Mouse (Mus musculus) ES-E14 (cell line): ENCODE measurements at regions not wholly inside any gene's neighbourhood (a gene's known extent, or its start where the extent isn't known, plus 50 kb on each side); places are given as distances from the start of the nearest gene placed in this dataset.

Source experiments
- DNase-seq: peaks from one replicate; pipeline ENCODE4 v3.0.0-alpha.2; 2013; ENCODE audit warnings: low read depth, low spot score
- H3K27ac ChIP-seq: 2 replicates; pipeline ENCODE4 v1.5.1; 2012; ENCODE audit warnings: low read depth, mild to moderate bottlenecking, low read length, moderate library complexity, mixed read lengths; ENCODE audit not compliant: poor library complexity, insufficient read depth, severe bottlenecking
- H3K36me3 ChIP-seq: 2 replicates; pipeline ENCODE4 v1.6.1; 2012; ENCODE audit warnings: mild to moderate bottlenecking, low read length, moderate library complexity, mixed read lengths; ENCODE audit not compliant: control insufficient read depth, poor library complexity, insufficient read depth, severe bottlenecking
- H3K4me1 ChIP-seq, 2 experiments: fragments of 150-350 bp in 1 of 2; sonication (generic) in 1 of 2; 2 replicates each; pipeline ENCODE4 v1.6.1; 2012; ENCODE audit warnings: low read length in 2 of 2, mild to moderate bottlenecking in 1 of 2, mixed read lengths in 1 of 2; ENCODE audit not compliant: control insufficient read depth in 2 of 2, insufficient read depth in 2 of 2, poor library complexity in 1 of 2
- H3K4me3 ChIP-seq, 2 experiments: fragments of 150-350 bp in 1 of 2; sonication (generic) in 1 of 2; 2 replicates each; pipeline ENCODE4 v1.5.1; 2012; ENCODE audit warnings: low read length in 2 of 2, low read depth in 1 of 2, mild to moderate bottlenecking in 1 of 2, mixed read lengths in 1 of 2; ENCODE audit not compliant: insufficient read depth in 1 of 2, poor library complexity in 1 of 2, severe bottlenecking in 1 of 2
- H3K9ac ChIP-seq: 2 replicates; pipeline ENCODE4 v1.6.1; 2012; ENCODE audit warnings: low read depth, mild to moderate bottlenecking, low read length, mixed read lengths; ENCODE audit not compliant: poor library complexity, insufficient read depth, severe bottlenecking
- H3K9me3 ChIP-seq: fragments of 150-350 bp; sonication (generic); 2 replicates; pipeline ENCODE4 v1.6.1; 2012; ENCODE audit warnings: low read depth, mild to moderate bottlenecking, low read length; ENCODE audit not compliant: control insufficient read depth, insufficient read depth
- CHD2 ChIP-seq: IDR thresholded peaks from 2 replicates; pipeline ENCODE4 v1.6.1; 2014; ENCODE audit warnings: mild to moderate bottlenecking, low read depth, low read length, inconsistent platforms
- HCFC1 ChIP-seq: IDR thresholded peaks from 2 replicates; pipeline ENCODE4 v1.6.1; 2012; ENCODE audit warnings: low read length, inconsistent platforms, borderline replicate concordance; ENCODE audit not compliant: insufficient read depth
- MAFK ChIP-seq: IDR thresholded peaks from 2 replicates; pipeline ENCODE4 v1.6.1; 2014; ENCODE audit warnings: mild to moderate bottlenecking, low read depth, low read length, inconsistent platforms; ENCODE audit not compliant: insufficient read depth
- ZC3H11A ChIP-seq: IDR thresholded peaks from 2 replicates; pipeline ENCODE4 v1.6.1; 2012; ENCODE audit warnings: low read depth, mild to moderate bottlenecking, inconsistent platforms, low read length, borderline replicate concordance
- ZNF384 ChIP-seq: IDR thresholded peaks from 2 replicates; pipeline ENCODE4 v1.6.1; 2012; ENCODE audit warnings: low read depth, low read length, inconsistent platforms
- in situ Hi-C, 2 experiments: fragments of 600-800 bp; cut with MboI; formaldehyde crosslinking; loops; one replicate each; pipeline ENCODE4 v1.15.1; 2025; ENCODE audit warnings: low sequenced_read_pairs in 2 of 2, inconsistent platforms in 1 of 2; ENCODE audit not compliant: unreplicated experiment in 2 of 2

DNA sequence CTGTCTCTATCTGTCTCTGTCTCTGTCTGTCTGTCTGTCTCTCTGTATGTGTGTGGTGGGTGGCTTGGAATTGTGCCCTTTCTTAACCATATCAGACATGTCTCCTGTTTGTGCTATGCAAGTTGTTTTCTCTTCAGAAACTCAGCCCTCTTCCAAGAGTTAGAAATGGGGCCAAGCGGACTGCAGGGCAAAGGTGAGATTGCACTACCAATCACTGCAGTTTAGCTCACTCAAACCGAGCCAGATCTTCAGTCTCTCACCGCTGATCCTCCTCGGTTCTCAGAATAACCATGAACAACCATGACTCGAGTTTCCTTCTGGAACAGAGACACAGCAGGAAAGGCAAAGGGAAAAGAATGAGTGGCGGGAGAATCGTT is 137.2 kb downstream of the Dact1 start:
- in situ Hi-C loops = no loop called here
- no peak overlapping the region for H3K4me3 ChIP-seq
- no peaks in the 10 kb centered on the region for H3K9me3 ChIP-seq
- TF ChIP-seq HCFC1 (no peak), CHD2 (no peak), ZC3H11A (no peak), ZNF384 (no peak), MAFK (no peak)
- H3K27ac ChIP-seq = no peak overlapping the region
- no peak for DNase-seq
- no peaks in the 10 kb centered on the region for H3K36me3 ChIP-seq
- no peak overlapping the region for H3K9ac ChIP-seq
- H3K4me1 ChIP-seq = peaks cover 0 to 10% of the 10 kb centered on the region in 2 experiments; a peak in 3 of 4 replicates

DNA sequence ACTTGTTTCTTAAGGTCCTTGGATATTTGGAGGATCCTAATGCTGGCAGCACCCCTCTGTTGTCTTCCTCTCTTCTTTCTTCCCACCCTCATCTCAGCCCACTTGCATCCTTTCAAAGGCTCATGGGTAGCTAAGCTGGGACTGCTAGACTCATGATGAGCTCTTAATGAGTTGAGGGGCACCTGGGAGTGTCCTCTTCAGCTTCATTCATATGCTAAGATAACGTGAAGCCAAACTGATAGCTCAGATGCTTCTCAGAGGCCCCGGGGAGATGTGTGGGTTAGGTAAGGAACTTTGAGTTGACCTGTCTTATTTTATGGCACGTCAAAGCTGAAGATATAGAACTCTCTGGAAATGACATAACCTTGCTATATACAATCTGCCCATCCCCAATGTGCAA is 139.3 kb downstream of the Dact1 start:
- Histone ChIP-seq H3K4me3 (no peak overlapping the region), H3K9me3 (no peaks in the 10 kb centered on the region), H3K36me3 (no peaks in the 10 kb centered on the region), H3K27ac (no peak overlapping the region), H3K9ac (no peak overlapping the region), H3K4me1 (peaks cover 0 to 10% of the 10 kb centered on the region in 2 experiments; a peak in 3 of 4 replicates)
- in situ Hi-C loops = no loop called here
- TF ChIP-seq HCFC1 (no peak), MAFK (no peak), CHD2 (no peak), ZNF384 (no peak), ZC3H11A (no peak)
- no peak for DNase-seq

GRCm38 (mm10) chr12:71450128-71450527 is 140.4 kb downstream of the Dact1 start:
- TF ChIP-seq CHD2 (no peak), ZC3H11A (no peak), HCFC1 (no peak), MAFK (no peak), ZNF384 (no peak)
- Histone ChIP-seq H3K9me3 (no peaks in the 10 kb centered on the region), H3K9ac (no peak overlapping the region), H3K36me3 (no peaks in the 10 kb centered on the region), H3K4me1 (peaks cover 0 to 10% of the 10 kb centered on the region in 2 experiments; a peak in 3 of 4 replicates), H3K4me3 (no peak overlapping the region), H3K27ac (no peak overlapping the region)
- in situ Hi-C loops = no loop called here
- no peak for DNase-seq

- no peak overlapping the region for H3K9ac ChIP-seq
- no peak overlapping the region for H3K4me3 ChIP-seq
- H3K27ac ChIP-seq = no peak overlapping the region
- no peak for DNase-seq
- no peaks in the 10 kb centered on the region for H3K36me3 ChIP-seq
- H3K4me1 ChIP-seq = peaks cover 0 to 10% of the 10 kb centered on the region in 2 experiments; a peak in 3 of 4 replicates
- in situ Hi-C loops = no loop called here
- TF ChIP-seq ZC3H11A (no peak), CHD2 (no peak), MAFK (no peak), ZNF384 (no peak), HCFC1 (no peak)
- H3K9me3 ChIP-seq = no peaks in the 10 kb centered on the region
Measured at GRCm38 (mm10) chr12:71450680-71451463, 141.2 kb downstream of the Dact1 start.
